Mouse (Mus musculus) liver, embryonic 14.5 days (tissue): Measurements from ENCODE around the gene Efhb. TPM values are rescaled to one million over a fixed set of nuclear protein-coding genes. Genes with fewer than 3 reads are reported as not detected.

Experiments
- ATAC-seq: fragments of 200-750 bp; cut with Nextera tagmentation; 2 replicates; pipeline ENCODE4 v1.8.0; 2017; ENCODE audit warnings: moderate number of reproducible peaks, mild to moderate bottlenecking, moderate library complexity; ENCODE audit not compliant: insufficient read depth
- DNase-seq, 3 experiments: peaks; one replicate each; pipeline ENCODE4 v3.0.0-alpha.2; 2012 to 2013; ENCODE audit warnings: low read depth in 3 of 3, low spot score in 3 of 3
- H3K27ac ChIP-seq: fragments of 300-500 bp; sonication (generic); 2 replicates; pipeline ENCODE4 v1.5.1; 2014; ENCODE audit warnings: moderate library complexity, mild to moderate bottlenecking, control low read depth, inconsistent platforms
- H3K27me3 ChIP-seq: fragments of 300-500 bp; sonication (generic); 2 replicates; pipeline ENCODE4 v1.6.1; 2014; ENCODE audit warnings: mild to moderate bottlenecking, low read length, moderate library complexity; ENCODE audit not compliant: control insufficient read depth, insufficient read depth
- H3K36me3 ChIP-seq: fragments of 300-500 bp; sonication (generic); replicated peaks from 2 replicates; pipeline ENCODE4 v1.6.1; 2014; ENCODE audit warnings: low read depth; ENCODE audit not compliant: control insufficient read depth, insufficient read depth
- H3K4me1 ChIP-seq, 2 experiments: fragments of 200-500 bp in 1 of 2; fragments of 300-500 bp in 1 of 2; sonication (generic) in 1 of 2; replicated peaks; 2 replicates each; pipeline ENCODE4 v1.6.1; 2012 to 2014; ENCODE audit warnings: antibody characterized with exemption in 1 of 2, inconsistent platforms in 1 of 2, low read length in 1 of 2; ENCODE audit not compliant: control insufficient read depth in 2 of 2, insufficient read depth in 2 of 2
- H3K4me2 ChIP-seq: fragments of 300-500 bp; sonication (generic); 2 replicates; pipeline ENCODE4 v1.6.1; 2014; ENCODE audit warnings: low read depth, mild to moderate bottlenecking, control low read depth, moderate library complexity
- H3K4me3 ChIP-seq, 2 experiments: fragments of 200-500 bp in 1 of 2; fragments of 300-500 bp in 1 of 2; sonication (generic) in 1 of 2; 2 replicates each; pipeline ENCODE4 v1.5.1; 2012 to 2014; ENCODE audit warnings: low read depth in 2 of 2, low read length in 2 of 2, mild to moderate bottlenecking in 2 of 2, control low read depth in 1 of 2, inconsistent platforms in 1 of 2, moderate library complexity in 1 of 2; ENCODE audit not compliant: insufficient read depth in 1 of 2
- H3K9ac ChIP-seq: fragments of 300-500 bp; sonication (generic); replicated peaks from 2 replicates; pipeline ENCODE4 v1.6.1; 2014; ENCODE audit warnings: mild to moderate bottlenecking, control low read depth, moderate library complexity
- H3K9me3 ChIP-seq: fragments of 300-500 bp; sonication (generic); 2 replicates; pipeline ENCODE4 v1.6.1; 2016; ENCODE audit warnings: low read length, mixed read lengths; ENCODE audit not compliant: control insufficient read depth
- CTCF ChIP-seq: IDR thresholded peaks from 2 replicates; pipeline ENCODE4 v1.5.1; 2016; ENCODE audit warnings: antibody characterized with exemption, low read depth, control low read depth
- EP300 ChIP-seq: IDR thresholded peaks from 2 replicates; pipeline ENCODE4 v1.6.1; 2016; ENCODE audit warnings: antibody characterized with exemption, low read depth
- WGBS: fragments of 180-500 bp; shearing (Covaris S2); extraction: QIAGEN DNeasy Blood & Tissue Kit; methylation state at CpG from one replicate; pipeline ENCODE4 v1.1.7; 2014; ENCODE audit not compliant: insufficient replicate concordance; 5-methylcytosine and 5-hydroxymethylcytosine counted together
- polyA plus RNA-seq, 2 experiments: library from polyadenylated mRNA; depleted of rRNA in 1 of 2; stranded (reverse) in 1 of 2; unstranded in 1 of 2; fragments of >200 nt; fragmentation: Nextera tagmentation in 1 of 2; extraction: Ambion mirVana in 1 of 2; gene quantifications; 2 replicates each; pipeline versions ENCODE4 v1.2.1 to v1.2.3; 2012 to 2014

Efhb gene
- polyA plus RNA-seq, 2 experiments = 0.01 TPM; not detected in 1

DNA sequence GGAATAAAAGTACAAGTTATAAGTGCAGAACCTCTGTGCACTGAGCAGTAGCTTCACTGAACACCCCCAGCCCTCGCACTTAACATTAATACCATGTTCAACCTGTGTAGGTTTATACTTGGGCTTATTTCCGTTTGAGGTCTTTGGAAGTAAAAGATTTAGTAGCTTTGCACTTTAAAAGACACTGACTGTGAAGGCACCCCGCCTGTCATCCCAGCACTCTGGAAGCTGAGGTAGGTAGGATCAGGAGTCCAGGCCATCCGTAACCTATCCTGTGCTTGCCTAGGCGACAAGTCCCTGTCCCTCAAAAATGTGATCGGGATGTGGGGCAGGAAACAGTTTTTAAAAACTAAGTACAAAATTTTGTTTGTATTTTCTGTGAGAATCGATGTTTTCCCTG lies 17.3 kb upstream of the Efhb start:
- peak overlapping the region; percentile 97 for H3K9ac ChIP-seq
- H3K36me3 ChIP-seq = peaks cover 9% of the 10 kb centered on the region
- DNase-seq = no peak
- H3K27ac ChIP-seq = no peak overlapping the region
- H3K4me2 ChIP-seq = peak overlapping the region; percentile 97
- TF ChIP-seq CTCF = no peak
- TF ChIP-seq EP300 = no peak
- H3K4me3 ChIP-seq = peak overlapping the region; percentile 66 to 96
- peaks cover 13 to 15% of the 10 kb centered on the region in 2 experiments for H3K4me1 ChIP-seq
- ATAC-seq = no peak
- no peaks in the 10 kb centered on the region for H3K27me3 ChIP-seq
- WGBS = 56% methylated on average over 7 of the region's 7 CpGs
- H3K9me3 ChIP-seq = no peaks in the 10 kb centered on the region

DNA sequence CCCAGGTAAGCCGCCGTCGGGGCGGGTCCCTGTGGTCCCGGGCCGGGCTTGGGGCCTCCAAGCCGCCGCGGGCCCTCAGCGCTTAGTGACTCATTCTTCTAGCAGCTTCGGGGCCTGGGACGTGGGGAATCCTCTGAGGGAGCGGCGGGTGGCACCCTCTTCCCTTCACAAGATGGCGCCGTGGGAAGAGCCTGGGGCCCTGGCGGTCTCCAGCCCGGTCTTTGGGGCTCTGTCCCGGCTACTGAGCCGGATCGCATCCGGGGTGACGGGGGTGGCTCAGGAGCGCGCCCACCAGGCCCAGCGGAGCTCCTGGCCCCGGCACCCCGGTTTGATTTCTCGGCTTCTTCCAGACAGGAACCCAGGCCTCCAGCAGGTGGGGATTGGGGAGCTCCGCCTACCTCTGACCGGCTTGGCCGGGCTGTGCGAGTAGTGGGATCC lies 16.5 kb upstream of the Efhb start:
- peaks cover 4% of the 10 kb centered on the region for H3K36me3 ChIP-seq
- ATAC-seq = no peak
- peaks cover 13 to 15% of the 10 kb centered on the region in 2 experiments for H3K4me1 ChIP-seq
- H3K9ac ChIP-seq = peak overlapping the region; percentile 97
- WGBS = 0% methylated on average over 31 of the region's 33 CpGs
- H3K9me3 ChIP-seq = no peaks in the 10 kb centered on the region
- peak overlapping the region; percentile 97 for H3K4me2 ChIP-seq
- H3K27ac ChIP-seq = peak overlapping the region; percentile 97
- no peak for TF ChIP-seq EP300
- TF ChIP-seq CTCF = peak; percentile 30; the same call in 1 of the 2 replicates
- H3K27me3 ChIP-seq = no peaks in the 10 kb centered on the region
- peak overlapping the region; percentile 66 to 96 for H3K4me3 ChIP-seq
- DNase-seq = peak in 2 of 3 experiments; percentile 17 to 46

DNA sequence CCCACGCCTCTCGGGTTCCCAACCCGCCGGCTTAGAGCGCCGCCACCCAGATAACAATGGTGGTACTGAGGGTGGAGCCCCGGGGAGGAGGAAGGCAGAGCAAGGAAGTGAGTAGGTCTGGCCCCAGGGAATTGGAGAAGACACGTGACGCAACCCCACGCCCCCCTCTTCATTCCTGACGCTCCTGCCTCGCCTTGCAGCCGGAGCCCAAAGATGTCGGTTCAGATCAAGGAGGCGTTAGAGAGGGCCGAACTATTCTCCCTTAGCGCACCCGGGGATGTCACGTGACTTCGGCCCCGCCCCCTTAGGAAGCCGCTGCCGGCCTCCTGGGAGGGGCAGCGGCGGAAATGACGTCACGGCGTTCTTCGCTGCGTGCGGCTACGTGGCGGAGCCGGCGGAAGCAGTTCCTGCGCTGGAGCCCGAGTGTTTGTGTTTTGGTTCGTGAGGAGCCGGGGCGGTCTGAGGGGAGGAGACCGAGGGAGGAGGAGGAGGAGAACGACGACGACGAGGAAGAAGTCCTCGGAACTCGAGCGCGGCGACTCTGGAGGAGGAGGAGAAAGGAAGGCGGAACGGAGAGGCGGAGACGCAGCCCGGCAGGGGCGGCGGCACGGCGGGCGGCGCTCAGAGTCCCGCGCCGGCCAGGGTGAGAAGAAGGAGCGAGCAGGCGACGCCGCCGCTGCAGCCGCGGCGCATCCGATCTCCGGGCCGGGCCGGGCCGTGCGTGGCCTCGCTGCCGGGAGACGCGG lies 15.9 kb upstream of the Efhb start, which contains the start of gene Rab5a:
Gene Rab5a (plus strand): TSS at position 377 of the 746 bp plus-strand sequence.
- ATAC-seq = peak; percentile 92
- Histone ChIP-seq H3K36me3 (no peaks in the 10 kb centered on the region; the same call in 1 of the 2 replicates), H3K27me3 (no peaks in the 10 kb centered on the region), H3K9me3 (no peaks in the 10 kb centered on the region), H3K9ac (peak within 1 kb of the TSS; percentile 97), H3K4me1 (peaks cover 13 to 15% of the 10 kb centered on the region in 2 experiments), H3K27ac (peak within 1 kb of the TSS; percentile 97), H3K4me3 (peak within 1 kb of the TSS; percentile 85 to 96), H3K4me2 (peak within 1 kb of the TSS; percentile 97)
- WGBS = under 1% methylated on average over 81 of the region's 82 CpGs
- DNase-seq = peak; percentile 96 to 97 (median 96)
- TF ChIP-seq CTCF (peak; percentile 44; the same call in 1 of the 2 replicates), EP300 (no peak)

DNA sequence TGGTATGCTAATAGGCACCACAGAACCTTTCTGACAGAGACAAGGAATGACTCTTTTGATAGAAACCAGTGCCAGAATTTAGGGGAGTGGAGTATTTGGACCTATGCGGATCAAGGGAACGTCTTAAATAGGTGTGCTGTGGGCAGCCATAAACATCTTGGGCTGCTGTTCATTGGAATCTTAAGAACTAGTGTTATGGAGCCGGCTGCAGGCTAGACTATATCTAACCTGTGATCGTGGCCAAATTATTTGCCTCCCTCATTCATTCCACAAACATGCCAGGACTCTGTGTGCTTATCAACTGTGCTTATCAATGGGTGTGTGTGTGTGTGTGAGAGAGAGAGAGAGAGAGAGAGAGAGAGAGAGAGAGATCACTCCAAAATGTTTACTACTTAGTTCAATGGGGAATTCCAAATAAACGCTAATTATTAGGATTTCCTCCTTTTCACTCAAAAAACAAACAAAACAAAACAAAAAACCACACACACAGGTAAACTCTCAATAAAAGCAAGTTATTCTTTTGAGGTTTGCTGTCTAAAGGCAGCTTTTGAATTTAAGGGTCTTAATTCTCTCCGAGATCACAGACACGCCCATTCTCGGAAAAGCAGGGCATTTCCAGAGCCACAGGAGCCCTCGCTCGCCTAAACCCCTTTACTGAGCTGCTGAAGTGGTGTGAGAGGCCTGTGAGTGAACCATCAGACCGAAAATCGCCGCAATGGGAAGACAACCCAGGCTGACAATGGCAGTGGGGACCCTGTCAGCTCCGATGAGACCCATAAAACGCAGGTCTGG lies 15.1 kb upstream of the Efhb start:
- no peaks in the 10 kb centered on the region for H3K36me3 ChIP-seq
- peak overlapping the region; percentile 97 for H3K4me2 ChIP-seq
- ATAC-seq (peak; percentile 24; the same call in 1 of the 2 replicates), DNase-seq (peak; percentile 12 to 73 (median 13))
- 7% methylated on average over 15 of the region's 15 CpGs for WGBS
- peaks cover 13 to 15% of the 10 kb centered on the region in 2 experiments for H3K4me1 ChIP-seq
- H3K27ac ChIP-seq = peak overlapping the region; percentile 97
- no peaks in the 10 kb centered on the region for H3K27me3 ChIP-seq
- H3K4me3 ChIP-seq = peak overlapping the region; percentile 85 to 96
- TF ChIP-seq EP300 (no peak), CTCF (no peak)
- H3K9me3 ChIP-seq = no peaks in the 10 kb centered on the region
- peak overlapping the region; percentile 97 for H3K9ac ChIP-seq

DNA sequence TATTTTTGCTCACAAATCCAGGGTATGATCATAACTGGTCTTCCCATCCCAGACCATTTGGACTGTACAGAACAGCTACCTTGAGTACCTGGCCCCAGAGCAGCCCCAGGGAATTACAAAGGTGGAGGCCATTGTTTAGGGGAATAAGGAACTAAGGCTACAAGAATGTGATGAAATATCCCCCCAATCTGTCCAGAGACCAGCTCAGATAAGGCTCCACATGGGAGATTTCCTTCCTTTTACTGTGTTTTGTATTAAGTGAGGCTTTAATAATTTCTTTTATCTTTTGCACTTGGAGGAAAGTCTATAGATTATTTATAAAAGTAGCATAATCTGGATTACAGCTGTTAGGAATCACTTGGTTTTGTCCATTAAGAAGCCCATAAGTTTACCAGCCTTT lies 5.6 kb upstream of the Efhb start:
- no peaks in the 10 kb centered on the region for H3K9me3 ChIP-seq
- no peak overlapping the region for H3K4me3 ChIP-seq

More for the DNA sequence above, 5.6 kb upstream of the Efhb start:
- no peak for TF ChIP-seq EP300
- no peak for TF ChIP-seq CTCF
- Histone ChIP-seq H3K4me1 (no peaks in the 10 kb centered on the region), H3K27me3 (no peaks in the 10 kb centered on the region), H3K36me3 (no peaks in the 10 kb centered on the region), H3K4me2 (no peak overlapping the region), H3K9ac (no peak overlapping the region), H3K27ac (no peak overlapping the region)
- DNase-seq = no peak
- no peak for ATAC-seq
